Mouse (Mus musculus) ES-Bruce4 (cell line): ENCODE data around the gene Hsf2bp.

Experiments used
- CTCF ChIP-seq: IDR thresholded peaks from one replicate; pipeline ENCODE4 v1.8.1; 2011; ENCODE audit warnings: low read depth, low read length
- POLR2A ChIP-seq: IDR thresholded peaks from one replicate; pipeline ENCODE4 v1.8.1; 2011; ENCODE audit warnings: low read length; ENCODE audit not compliant: insufficient read depth

DNA sequence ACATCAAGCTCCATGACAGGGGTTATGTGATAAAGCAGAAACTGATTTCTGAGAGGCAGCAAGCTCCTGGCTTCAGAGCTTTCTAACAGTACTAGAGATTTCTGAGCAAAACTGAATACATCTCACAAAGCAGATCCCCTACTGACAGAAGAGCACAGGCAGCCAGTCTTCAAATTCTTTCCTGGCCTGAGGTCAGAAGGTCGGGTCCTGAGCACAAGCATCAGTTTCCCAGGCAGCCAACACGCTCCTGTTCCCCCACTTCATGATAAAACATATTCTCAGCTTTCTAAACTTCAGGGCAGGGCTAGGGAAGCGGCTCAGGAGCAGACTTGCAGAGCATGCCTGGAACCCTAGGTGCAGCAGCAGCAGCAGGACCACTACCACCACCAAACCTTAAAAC lies 52.7 kb downstream of the Hsf2bp start:
- TF ChIP-seq POLR2A (no peak), CTCF (no peak)
